10 mouse cellular contexts compared by ENCODE assay signal in the genomic region with DNA sequence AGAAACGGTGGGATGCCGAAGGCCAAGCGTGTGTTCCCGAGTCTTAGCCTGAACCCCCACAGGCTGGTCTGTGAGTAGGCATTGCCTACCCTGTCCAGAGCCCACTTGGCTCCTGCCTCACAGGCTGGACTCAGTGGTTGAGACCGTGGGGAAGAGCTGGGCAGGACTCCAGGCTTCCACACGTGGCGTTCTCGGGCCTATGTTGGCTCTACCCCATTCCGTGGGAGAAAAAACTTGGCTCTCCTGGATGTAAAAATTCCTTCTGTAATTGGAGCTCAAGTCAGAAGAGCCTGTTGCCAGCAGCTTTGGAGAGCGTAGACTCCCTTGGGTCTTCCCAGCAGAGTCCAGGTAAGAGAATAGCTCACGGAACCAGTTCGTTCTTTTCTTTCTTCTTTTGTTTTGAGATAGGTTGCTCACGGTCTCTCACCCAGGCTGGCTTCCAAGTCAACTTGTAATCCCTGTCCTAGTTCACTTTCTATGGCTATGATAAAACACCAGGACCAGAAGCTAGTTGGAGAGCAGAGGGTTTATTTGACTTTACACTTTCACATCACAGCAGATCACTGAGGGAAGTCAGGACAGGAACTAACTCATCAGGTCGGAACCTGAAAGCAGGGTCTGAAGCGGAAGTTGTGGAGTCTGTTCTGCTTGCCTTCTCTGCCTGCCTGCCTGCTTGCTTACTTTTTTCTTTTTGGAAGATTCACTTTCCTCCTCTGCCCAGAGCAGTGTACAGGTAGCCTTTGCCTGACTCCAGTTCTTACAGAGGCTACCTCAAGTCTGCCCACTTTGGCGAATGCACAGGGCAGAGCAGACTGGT. TPM values are rescaled to one million over a fixed set of nuclear protein-coding genes. Genes with fewer than 3 reads are reported as not detected.
DNase-seq lines count a peak whose midpoint lies in the region; ATAC-seq lines count a peak whose summit lies in the region.
"Had no signal": no experiment of that assay in that cellular context is flagged by ENCODE, and none has a peak within 500 bp of the region (broad histone marks: within the 10 kb centered on the region; RNA-seq: fewer than 3 reads in every experiment).

No protein-coding gene starts in this region.

- DNase-seq in heart, adult 18-20 months, result peak; percentile 45 to 58
- DNase-seq in heart, postnatal 25 days (ENCODE audit: low spot score), result no peak
- peak; percentile 24 to 32 for DNase-seq in spleen, postnatal 36 days (ENCODE audit: low spot score in 2 of 2)
- DNase-seq in spleen, adult 18-20 months, result no peak
- DNase-seq in left cerebral cortex, postnatal 14 days (ENCODE audit: low spot score in 2 of 2), result peak; percentile 45 to 65
- DNase-seq in forebrain, embryonic 10.5 days (ENCODE audit: extremely low spot score, low spot score), result no peak
- DNase-seq in embryo, embryonic 10.5 days (ENCODE audit: low spot score), result no peak

- no peak for ATAC-seq in intestine, embryonic 15.5 days

- no peaks in the 10 kb centered on the region for H3K36me3 ChIP-seq in forebrain, embryonic 10.5 days (replicated peaks)
- H3K36me3 ChIP-seq in intestine, embryonic 15.5 days, result no peaks in the 10 kb centered on the region

- no peak overlapping the region for H3K4me3 ChIP-seq in forebrain, embryonic 10.5 days
- no peak overlapping the region for H3K4me3 ChIP-seq in intestine, embryonic 15.5 days (replicated peaks)
- H3K4me3 ChIP-seq: megakaryocyte, embryonic 14.5 days had no signal

- intact Hi-C loops in heart, postnatal 25 days (cut with DNase I), result loop anchor here (5.0 kb wide), 1 partner anchor 40 kb away; a partner anchor contains a TSS
- intact Hi-C loops in left cerebral cortex, postnatal 14 days (cut with DNase I), result loop anchor here (5.0 kb wide), 1 partner anchor 40 kb away; a partner anchor contains a TSS

- peaks cover 14% of the 10 kb centered on the region for H3K4me1 ChIP-seq in forebrain, embryonic 10.5 days
- H3K4me1 ChIP-seq in intestine, embryonic 15.5 days (replicated peaks), result peaks cover 9% of the 10 kb centered on the region

- no peak overlapping the region for H3K9ac ChIP-seq in intestine, embryonic 15.5 days

- 89% methylated on average over 16 of the region's 16 CpGs for WGBS in forebrain, embryonic 10.5 days
- 84% methylated on average over 16 of the region's 16 CpGs for WGBS in intestine, embryonic 15.5 days

- H3K9me3 ChIP-seq in forebrain, embryonic 10.5 days, result no peaks in the 10 kb centered on the region
- no peaks in the 10 kb centered on the region for H3K9me3 ChIP-seq in intestine, embryonic 15.5 days
- H3K9me3 ChIP-seq: megakaryocyte, embryonic 14.5 days had no signal

- no peak overlapping the region for H3K4me2 ChIP-seq in intestine, embryonic 15.5 days (replicated peaks)

- H3K27me3 ChIP-seq in forebrain, embryonic 10.5 days (ENCODE audit: poor library complexity, severe bottlenecking), result no peaks in the 10 kb centered on the region
- no peaks in the 10 kb centered on the region for H3K27me3 ChIP-seq in intestine, embryonic 15.5 days (replicated peaks)
- H3K27me3 ChIP-seq: CH12.LX had no signal

- H3K27ac ChIP-seq in forebrain, embryonic 10.5 days, result no peak overlapping the region
- H3K27ac ChIP-seq in intestine, embryonic 15.5 days, result no peak overlapping the region

RNA-seq across cellular contexts. Expression of a gene that starts 6.9 kb away (rescaled TPM):
- total RNA-seq in heart, adult 18-20 months (2021), result 10 to 100 TPM; 33.7 to 35.8 TPM
- 10 to 100 TPM; 28.0 to 31.2 TPM for total RNA-seq in heart, postnatal 25 days (2021)
- 10 to 100 TPM; 14.2 to 16.2 TPM for total RNA-seq in left cerebral cortex, postnatal 14 days (2021)
- 1.9 and 2.1 TPM in 2 replicates for polyA plus RNA-seq in forebrain, embryonic 10.5 days (2016; fragmentation: Nextera tagmentation; extraction: Ambion mirVana)
- 34.6 and 36.4 TPM in 2 replicates for polyA plus RNA-seq in intestine, embryonic 15.5 days (2015; fragmentation: Nextera tagmentation; extraction: Ambion mirVana)
- total RNA-seq: CH12.LX had no signal

RNA-seq across cellular contexts. Expression of a gene that starts 29.5 kb away (rescaled TPM):
- total RNA-seq in heart, adult 18-20 months (2021), result 100 to 1,000 TPM; 142 to 150 TPM
- 100 to 1,000 TPM; 147 to 158 TPM for total RNA-seq in heart, postnatal 25 days (2021)
- total RNA-seq in left cerebral cortex, postnatal 14 days (2021), result 100 to 1,000 TPM; 185 to 191 TPM
- polyA plus RNA-seq in forebrain, embryonic 10.5 days (2016; fragmentation: Nextera tagmentation; extraction: Ambion mirVana), result 803 and 810 TPM in 2 replicates
- polyA plus RNA-seq in intestine, embryonic 15.5 days (2015; fragmentation: Nextera tagmentation; extraction: Ambion mirVana), result 480 and 508 TPM in 2 replicates

RNA-seq across cellular contexts. Expression of a gene that starts 29.5 kb away (rescaled TPM):
- total RNA-seq in heart, adult 18-20 months (2021), result 10 to 100 TPM; 20.5 to 22.8 TPM
- 10 to 100 TPM; 19.6 to 22.9 TPM for total RNA-seq in heart, postnatal 25 days (2021)
- total RNA-seq in left cerebral cortex, postnatal 14 days (2021), result 10 to 100 TPM; 10.1 to 11.6 TPM
- 15.8 and 16.6 TPM in 2 replicates for polyA plus RNA-seq in forebrain, embryonic 10.5 days (2016; fragmentation: Nextera tagmentation; extraction: Ambion mirVana)
- polyA plus RNA-seq in intestine, embryonic 15.5 days (2015; fragmentation: Nextera tagmentation; extraction: Ambion mirVana), result 15.2 and 16.6 TPM in 2 replicates

RNA-seq across cellular contexts. Expression of a gene that starts 41.3 kb away (rescaled TPM):
- 100 to 1,000 TPM; 114 to 116 TPM for total RNA-seq in heart, adult 18-20 months (2021)
- 100 to 1,000 TPM; 100 to 111 TPM for total RNA-seq in heart, postnatal 25 days (2021)
- 100 to 1,000 TPM; 222 to 225 TPM for total RNA-seq in left cerebral cortex, postnatal 14 days (2021)
- polyA plus RNA-seq in forebrain, embryonic 10.5 days (2016; fragmentation: Nextera tagmentation; extraction: Ambion mirVana), result 44.0 and 44.9 TPM in 2 replicates
- polyA plus RNA-seq in intestine, embryonic 15.5 days (2015; fragmentation: Nextera tagmentation; extraction: Ambion mirVana), result 25.0 and 26.0 TPM in 2 replicates

Comparison
In these comparisons a context has a peak if more than half of its experiments do, and no peak if none do; other contexts are left out.
1. DNase-seq: peak in heart, adult 18-20 months (2 of 2), spleen, postnatal 36 days (2 of 2) and left cerebral cortex, postnatal 14 days (2 of 2); none in heart, postnatal 25 days (single experiment), spleen, adult 18-20 months (0 of 2), forebrain, embryonic 10.5 days (single experiment) and embryo, embryonic 10.5 days (single experiment).